Comparison of ENCODE assay signal across 8 mouse cellular contexts in the genomic region with DNA sequence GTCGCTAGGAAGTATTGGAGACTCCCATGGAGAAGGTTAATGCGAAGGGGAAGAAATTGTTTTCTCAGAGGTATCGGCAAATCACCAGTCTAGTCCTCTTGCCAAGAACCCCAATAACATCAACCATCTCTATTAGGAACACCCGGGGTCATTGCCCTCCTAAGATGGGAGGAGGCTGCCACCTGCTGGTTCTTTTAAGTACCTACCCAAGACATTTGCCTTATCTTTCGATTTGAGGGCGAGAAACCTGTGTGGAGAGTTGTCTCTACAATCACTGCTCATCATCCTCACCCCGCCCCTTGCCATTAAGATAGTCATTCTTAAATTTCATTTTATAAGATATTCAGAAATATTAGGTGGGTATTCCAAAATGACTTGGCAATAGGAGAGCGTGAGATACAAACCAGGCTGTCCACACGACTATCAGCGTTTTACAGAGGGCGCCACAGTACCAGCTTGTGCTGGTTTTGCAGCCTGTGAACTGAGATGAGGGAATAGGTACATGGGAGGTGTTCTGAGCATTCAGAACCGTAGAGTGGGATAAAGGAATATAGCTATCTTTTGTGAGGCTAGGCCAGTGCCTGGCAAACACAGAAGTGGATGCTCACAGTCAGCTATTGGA.
DNase-seq lines count a peak whose midpoint lies in the region; ATAC-seq and TF ChIP-seq lines count a peak whose summit lies in the region.

No protein-coding gene starts in this region.

- no peaks in the 10 kb centered on the region; the same call in 1 of the 2 replicates for H3K27me3 ChIP-seq in embryonic facial prominence, embryonic 10.5 days (replicated peaks; ENCODE audit: low read depth, poor library complexity, severe bottlenecking)
- peaks cover 32% of the 10 kb centered on the region for H3K27me3 ChIP-seq in heart, embryonic 13.5 days (replicated peaks)
- H3K27me3 ChIP-seq in kidney, embryonic 16.5 days (ENCODE audit: insufficient read depth, low read length) = no peaks in the 10 kb centered on the region
- no peaks in the 10 kb centered on the region for H3K27me3 ChIP-seq in limb, embryonic 14.5 days (ENCODE audit: control insufficient read depth, insufficient read depth, low read length)
- no peaks in the 10 kb centered on the region for H3K27me3 ChIP-seq in neural tube, embryonic 11.5 days (ENCODE audit: control insufficient read depth, insufficient read depth, low read length)
- H3K27me3 ChIP-seq in stomach, postnatal 0 days (ENCODE audit: control insufficient read depth, insufficient read depth, low read length) = no peaks in the 10 kb centered on the region

- H3K4me2 ChIP-seq in heart, embryonic 13.5 days = peak overlapping the region; percentile 39
- 0 out of 2 replicates have a peak overlapping the region, but pooled peaks have one; percentile 7 for H3K4me2 ChIP-seq in kidney, embryonic 16.5 days (replicated peaks; ENCODE audit: low read depth, low read length)
- H3K4me2 ChIP-seq in limb, embryonic 14.5 days (replicated peaks; ENCODE audit: low read depth, low read length, severe bottlenecking) = no peak overlapping the region
- no peak overlapping the region for H3K4me2 ChIP-seq in neural tube, embryonic 11.5 days (ENCODE audit: low read depth)
- 0 out of 2 replicates have a peak overlapping the region, but pooled peaks have one; percentile 11 for H3K4me2 ChIP-seq in stomach, postnatal 0 days (replicated peaks; ENCODE audit: low read depth)

- peak; percentile 88 for TF ChIP-seq CTCF in stomach, postnatal 0 days (IDR thresholded peaks at IDR 0.05; ENCODE audit: low read depth)

- H3K4me1 ChIP-seq in embryonic facial prominence, embryonic 10.5 days = no peaks in the 10 kb centered on the region
- H3K4me1 ChIP-seq in heart, embryonic 13.5 days = no peaks in the 10 kb centered on the region
- no peaks in the 10 kb centered on the region for H3K4me1 ChIP-seq in kidney, embryonic 16.5 days (ENCODE audit: insufficient read depth, low read length)
- no peaks in the 10 kb centered on the region for H3K4me1 ChIP-seq in limb, embryonic 14.5 days (ENCODE audit: control insufficient read depth, insufficient read depth, low read length)
- H3K4me1 ChIP-seq in neural tube, embryonic 11.5 days (ENCODE audit: control insufficient read depth, insufficient read depth, low read length) = no peaks in the 10 kb centered on the region
- H3K4me1 ChIP-seq in stomach, postnatal 0 days (replicated peaks; ENCODE audit: control insufficient read depth, insufficient read depth) = no peaks in the 10 kb centered on the region

- H3K9me3 ChIP-seq in embryonic facial prominence, embryonic 10.5 days = no peaks in the 10 kb centered on the region
- H3K9me3 ChIP-seq in heart, embryonic 13.5 days = no peaks in the 10 kb centered on the region
- H3K9me3 ChIP-seq in kidney, embryonic 16.5 days (ENCODE audit: low read length) = no peaks in the 10 kb centered on the region
- no peaks in the 10 kb centered on the region for H3K9me3 ChIP-seq in limb, embryonic 14.5 days (ENCODE audit: control insufficient read depth, low read length)
- no peaks in the 10 kb centered on the region for H3K9me3 ChIP-seq in neural tube, embryonic 11.5 days (ENCODE audit: control insufficient read depth, low read length)
- H3K9me3 ChIP-seq in stomach, postnatal 0 days (ENCODE audit: control insufficient read depth, low read length) = no peaks in the 10 kb centered on the region

- no peak overlapping the region for H3K9ac ChIP-seq in heart, embryonic 13.5 days
- no peak overlapping the region for H3K9ac ChIP-seq in kidney, embryonic 16.5 days (replicated peaks; ENCODE audit: low read length)
- no peak overlapping the region for H3K9ac ChIP-seq in limb, embryonic 14.5 days (ENCODE audit: low read depth, low read length, severe bottlenecking)
- no peak overlapping the region for H3K9ac ChIP-seq in neural tube, embryonic 11.5 days (ENCODE audit: low read length)
- H3K9ac ChIP-seq in stomach, postnatal 0 days (ENCODE audit: low read length) = no peak overlapping the region

- H3K27ac ChIP-seq in embryonic facial prominence, embryonic 10.5 days (replicated peaks) = no peak overlapping the region
- H3K27ac ChIP-seq in heart, embryonic 13.5 days (replicated peaks) = no peak overlapping the region
- no peak overlapping the region for H3K27ac ChIP-seq in kidney, embryonic 16.5 days (ENCODE audit: low read length)
- H3K27ac ChIP-seq in limb, embryonic 14.5 days (replicated peaks; ENCODE audit: low read depth, low read length) = no peak overlapping the region
- H3K27ac ChIP-seq in neural tube, embryonic 11.5 days (ENCODE audit: low read depth, low read length) = no peak overlapping the region
- no peak overlapping the region for H3K27ac ChIP-seq in stomach, postnatal 0 days (replicated peaks)

- TF ChIP-seq EP300 in stomach, postnatal 0 days (optimal IDR thresholded peaks at IDR 0.05) = no peak

- peak; percentile 74 for DNase-seq in 416B (ENCODE audit: low read depth)
- peak; percentile 30 for DNase-seq in adrenal gland, adult 8-10 months
- DNase-seq in embryonic facial prominence, embryonic 10.5 days (ENCODE audit: low spot score) = peak; percentile 58
- DNase-seq in limb, embryonic 14.5 days (ENCODE audit: low spot score) = peak; percentile 76
- peak; percentile 59 for DNase-seq in neural tube, embryonic 11.5 days (ENCODE audit: low spot score)
- DNase-seq in stomach, postnatal 0 days (ENCODE audit: low spot score) = peak; percentile 37

- 43% methylated on average over 12 of the region's 12 CpGs for WGBS in embryonic facial prominence, embryonic 10.5 days
- WGBS in heart, embryonic 13.5 days = 36% methylated on average over 12 of the region's 12 CpGs
- WGBS in kidney, embryonic 16.5 days = 42% methylated on average over 12 of the region's 12 CpGs
- 36% methylated on average over 12 of the region's 12 CpGs for WGBS in limb, embryonic 14.5 days
- WGBS in neural tube, embryonic 11.5 days = 44% methylated on average over 12 of the region's 12 CpGs
- WGBS in stomach, postnatal 0 days = 40% methylated on average over 12 of the region's 12 CpGs

- no peak overlapping the region for H3K4me3 ChIP-seq in embryonic facial prominence, embryonic 10.5 days
- no peak overlapping the region for H3K4me3 ChIP-seq in heart, embryonic 13.5 days
- no peak overlapping the region for H3K4me3 ChIP-seq in kidney, embryonic 16.5 days (ENCODE audit: low read length)
- no peak overlapping the region for H3K4me3 ChIP-seq in limb, embryonic 14.5 days (replicated peaks; ENCODE audit: low read length)
- no peak overlapping the region for H3K4me3 ChIP-seq in neural tube, embryonic 11.5 days (ENCODE audit: low read depth, low read length)
- H3K4me3 ChIP-seq in stomach, postnatal 0 days (ENCODE audit: low read depth, low read length) = no peak overlapping the region

- no peak for TF ChIP-seq POLR2A in limb, embryonic 14.5 days (IDR thresholded peaks at IDR 0.05; ENCODE audit: borderline replicate concordance, extremely low read depth, insufficient read depth, insufficient read length)

- no peaks in the 10 kb centered on the region for H3K36me3 ChIP-seq in embryonic facial prominence, embryonic 10.5 days (replicated peaks)
- no peaks in the 10 kb centered on the region for H3K36me3 ChIP-seq in heart, embryonic 13.5 days
- H3K36me3 ChIP-seq in kidney, embryonic 16.5 days (ENCODE audit: insufficient read depth, low read length) = no peaks in the 10 kb centered on the region
- H3K36me3 ChIP-seq in limb, embryonic 14.5 days (ENCODE audit: control insufficient read depth, insufficient read depth, low read length) = no peaks in the 10 kb centered on the region
- H3K36me3 ChIP-seq in neural tube, embryonic 11.5 days (ENCODE audit: control insufficient read depth, insufficient read depth, low read length) = no peaks in the 10 kb centered on the region
- no peaks in the 10 kb centered on the region for H3K36me3 ChIP-seq in stomach, postnatal 0 days (ENCODE audit: control insufficient read depth, insufficient read depth, low read length)

- no peak for ATAC-seq in heart, embryonic 13.5 days (ENCODE audit: extremely low read depth, insufficient number of reproducible peaks, low FRiP score, low TSS enrichment)
- peak; percentile 35; the same call in 1 of the 2 replicates for ATAC-seq in kidney, embryonic 16.5 days (ENCODE audit: low FRiP score, low TSS enrichment)
- peak; percentile 57; the same call in 1 of the 2 replicates for ATAC-seq in limb, embryonic 14.5 days (ENCODE audit: low FRiP score, low read depth)
- ATAC-seq in neural tube, embryonic 11.5 days (ENCODE audit: insufficient read depth, low FRiP score, low TSS enrichment) = peak; percentile 72; the same call in 1 of the 2 replicates
- peak; percentile 56; the same call in 1 of the 2 replicates for ATAC-seq in stomach, postnatal 0 days (ENCODE audit: low FRiP score, low TSS enrichment)

Comparison
In these comparisons a context has a peak if more than half of its experiments do, and no peak if none do; other contexts are left out.
1. H3K4me2 ChIP-seq: peak in heart, embryonic 13.5 days (single experiment), kidney, embryonic 16.5 days (single experiment) and stomach, postnatal 0 days (single experiment); none in limb, embryonic 14.5 days (single experiment) and neural tube, embryonic 11.5 days (single experiment).
2. Peak in every context shown above with its lines, with median percentiles within 50 percentile points of each other: DNase-seq.